Mouse (Mus musculus) testis, adult 2 months (tissue): ENCODE data around the gene Dnase2b. TPM values are rescaled to one million over a fixed set of nuclear protein-coding genes. Genes with fewer than 3 reads are reported as not detected.

Experiments used
- H3K27ac ChIP-seq: fragments of 200-500 bp; 2 replicates; pipeline ENCODE4 v1.5.1; 2012; ENCODE audit warnings: low read depth, low read length; ENCODE audit not compliant: control insufficient read depth, insufficient read depth
- H3K27me3 ChIP-seq: fragments of 200-500 bp; 2 replicates; pipeline ENCODE4 v1.6.1; 2012; ENCODE audit warnings: mild to moderate bottlenecking, low read length, moderate library complexity; ENCODE audit not compliant: control insufficient read depth, insufficient read depth
- H3K36me3 ChIP-seq: fragments of 200-500 bp; 2 replicates; pipeline ENCODE4 v1.6.1; 2012; ENCODE audit warnings: mild to moderate bottlenecking, low read length; ENCODE audit not compliant: control insufficient read depth, insufficient read depth
- H3K4me1 ChIP-seq: fragments of 200-500 bp; 2 replicates; pipeline ENCODE4 v1.6.1; 2012; ENCODE audit warnings: low read length; ENCODE audit not compliant: control insufficient read depth, insufficient read depth
- H3K4me3 ChIP-seq: fragments of 200-500 bp; 2 replicates; pipeline ENCODE4 v1.5.1; 2012; ENCODE audit warnings: low read depth, mild to moderate bottlenecking, low read length, moderate library complexity, mixed read lengths; ENCODE audit not compliant: control insufficient read depth
- CTCF ChIP-seq: fragments of 200-500 bp; IDR thresholded peaks from 2 replicates; pipeline ENCODE4 v1.5.1; 2012; ENCODE audit warnings: low read depth, mild to moderate bottlenecking, inconsistent platforms, low read length, moderate library complexity; ENCODE audit not compliant: control insufficient read depth, insufficient read depth, insufficient replicate concordance
- POLR2A ChIP-seq: fragments of 200-500 bp; IDR thresholded peaks from 2 replicates; pipeline ENCODE4 v1.6.1; 2012; ENCODE audit warnings: low read depth, mild to moderate bottlenecking, inconsistent platforms, low read length, moderate library complexity; ENCODE audit not compliant: control insufficient read depth
- polyA plus RNA-seq: library from polyadenylated mRNA; depleted of rRNA; stranded (reverse); fragments of >200 nt; gene quantifications from 2 replicates; pipeline ENCODE4 v1.2.3, GENCODE M21; 2012

Gene Dnase2b
- polyA plus RNA-seq, 1 experiment: not detected

- Histone ChIP-seq H3K4me3 (no peak overlapping the region), H3K27ac (no peak overlapping the region), H3K4me1 (no peaks in the 10 kb centered on the region), H3K36me3 (no peaks in the 10 kb centered on the region), H3K27me3 (no peaks in the 10 kb centered on the region)
- TF ChIP-seq CTCF: no peak
- TF ChIP-seq POLR2A: no peak
These were observed 3.6 kb downstream of the Dnase2b start for GRCm38 (mm10) chr3:146611821-146612220.

- H3K27ac ChIP-seq: no peak overlapping the region
- TF ChIP-seq POLR2A: no peak
- TF ChIP-seq CTCF: no peak
- no peaks in the 10 kb centered on the region for H3K27me3 ChIP-seq
- H3K4me3 ChIP-seq: no peak overlapping the region
- H3K36me3 ChIP-seq: no peaks in the 10 kb centered on the region
- H3K4me1 ChIP-seq: no peaks in the 10 kb centered on the region
These were observed 4.1 kb downstream of the Dnase2b start for GRCm38 (mm10) chr3:146611261-146611660.

- TF ChIP-seq CTCF (no peak), POLR2A (no peak)
- H3K27ac ChIP-seq: no peak overlapping the region
- no peaks in the 10 kb centered on the region for H3K4me1 ChIP-seq
- no peak overlapping the region for H3K4me3 ChIP-seq
- no peaks in the 10 kb centered on the region for H3K36me3 ChIP-seq
- H3K27me3 ChIP-seq: no peaks in the 10 kb centered on the region
These were observed 5.1 kb downstream of the Dnase2b start for GRCm38 (mm10) chr3:146610322-146610721.

- Histone ChIP-seq H3K27ac (no peak overlapping the region), H3K4me1 (no peaks in the 10 kb centered on the region)
- TF ChIP-seq POLR2A: no peak
- no peak for TF ChIP-seq CTCF
These were observed 8.0 kb downstream of the Dnase2b start for GRCm38 (mm10) chr3:146607368-146607767.

GRCm38 (mm10) chr3:146604647-146605046 lies 10.7 kb downstream of the Dnase2b start:
- Histone ChIP-seq H3K4me3 (no peak overlapping the region), H3K36me3 (no peaks in the 10 kb centered on the region), H3K27ac (no peak overlapping the region), H3K27me3 (no peaks in the 10 kb centered on the region), H3K4me1 (no peaks in the 10 kb centered on the region)
- TF ChIP-seq CTCF: no peak
- no peak for TF ChIP-seq POLR2A

More at GRCm38 (mm10) chr3:146607368-146607767, 8.0 kb downstream of the Dnase2b start:
- H3K4me3 ChIP-seq: no peak overlapping the region
- no peaks in the 10 kb centered on the region for H3K27me3 ChIP-seq
- no peaks in the 10 kb centered on the region for H3K36me3 ChIP-seq

GRCm38 (mm10) chr3:146602531-146602930 lies 12.9 kb downstream of the Dnase2b start:
- no peaks in the 10 kb centered on the region for H3K4me1 ChIP-seq
- H3K27ac ChIP-seq: no peak overlapping the region
- no peaks in the 10 kb centered on the region for H3K36me3 ChIP-seq
- TF ChIP-seq CTCF (no peak), POLR2A (no peak)
- no peak overlapping the region for H3K4me3 ChIP-seq
- no peaks in the 10 kb centered on the region for H3K27me3 ChIP-seq

GRCm38 (mm10) chr3:146601205-146601604 lies 14.2 kb downstream of the Dnase2b start:
- H3K36me3 ChIP-seq: no peaks in the 10 kb centered on the region
- TF ChIP-seq CTCF (no peak), POLR2A (no peak)

GRCm38 (mm10) chr3:146599198-146599900 lies 16.0 kb downstream of the Dnase2b start:
- no peaks in the 10 kb centered on the region for H3K4me1 ChIP-seq
- no peaks in the 10 kb centered on the region for H3K27me3 ChIP-seq
- no peak overlapping the region for H3K4me3 ChIP-seq
- H3K27ac ChIP-seq: no peak overlapping the region
- no peaks in the 10 kb centered on the region for H3K36me3 ChIP-seq
- no peak for TF ChIP-seq CTCF

More at GRCm38 (mm10) chr3:146601205-146601604, 14.2 kb downstream of the Dnase2b start:
- Histone ChIP-seq H3K4me1 (no peaks in the 10 kb centered on the region), H3K27ac (no peak overlapping the region), H3K4me3 (no peak overlapping the region), H3K27me3 (no peaks in the 10 kb centered on the region)
